Mouse (Mus musculus): ENCODE data around the gene Ctsz. TPM values are rescaled to one million over a fixed set of nuclear protein-coding genes. Genes with fewer than 3 reads are reported as not detected.
A peak's percentile ranks its signal among the peaks of the same experiment; 100 is the strongest.

Ctsz gene
- polyA plus RNA-seq, 1 experiment from 2014 or later = 116 TPM

DNA sequence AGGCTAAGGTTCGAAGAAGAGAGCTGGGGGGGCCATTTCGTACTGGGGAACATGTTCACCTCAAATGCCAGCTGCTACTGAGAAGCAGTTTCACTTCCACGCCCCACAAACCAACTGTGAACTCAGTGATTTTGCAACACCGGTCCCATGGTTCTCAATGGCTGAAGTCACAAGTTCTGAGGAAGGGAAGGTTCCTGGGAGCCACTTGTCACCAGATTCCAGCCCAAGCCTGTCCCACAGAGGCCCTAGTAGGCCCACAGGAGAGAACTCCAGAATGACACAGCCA, 1.2 kb downstream of the Ctsz start:
- peak overlapping the region; percentile 59; the same call in 1 of the 2 replicates for H3K4me3 ChIP-seq
- WGBS = 94% methylated on average over 4 of the region's 4 CpGs
- H3K27me3 ChIP-seq (ENCODE audit: low read depth, poor library complexity, severe bottlenecking) = no peaks in the 10 kb centered on the region

DNA sequence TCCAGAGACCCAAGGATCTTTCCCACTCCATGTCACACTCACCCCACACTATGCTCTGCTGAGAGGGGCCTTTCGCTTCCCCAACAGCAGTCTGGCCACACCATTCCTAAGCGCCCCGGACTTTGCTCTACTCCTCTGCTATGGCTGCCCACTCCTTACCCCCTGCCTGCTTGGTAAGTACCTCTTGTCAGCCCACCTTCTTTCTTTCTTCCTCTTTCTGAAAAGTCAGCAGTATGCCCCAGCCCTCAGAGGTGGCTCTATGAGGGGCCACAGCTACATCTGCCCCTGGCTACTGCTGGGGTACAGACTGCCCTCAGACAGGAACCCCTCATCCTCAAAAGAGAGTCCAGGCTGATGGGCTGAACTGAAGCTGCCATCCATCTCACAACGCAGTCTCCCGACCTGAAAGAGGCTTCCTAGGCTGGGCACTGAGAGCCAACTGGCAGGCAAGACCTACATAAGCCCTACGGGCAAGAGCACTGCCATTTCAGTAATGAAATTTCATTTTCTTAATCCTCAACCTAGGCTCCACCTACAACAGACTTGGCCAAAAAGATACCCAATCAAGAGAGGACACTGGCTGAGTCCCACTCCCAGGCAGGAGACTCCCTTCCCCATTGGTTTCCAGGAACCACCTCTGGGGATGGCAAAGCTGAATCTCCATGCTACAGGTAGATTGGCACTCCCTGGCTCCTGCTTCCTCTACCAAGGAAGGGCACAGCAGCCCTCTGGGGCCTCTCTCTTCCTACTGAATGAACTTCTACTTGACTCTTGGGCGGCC, 1.7 kb downstream of the Ctsz start:
- Histone ChIP-seq H3K27ac (replicated peaks) (no peak overlapping the region), H3K27me3 (ENCODE audit: low read depth, poor library complexity, severe bottlenecking) (no peaks in the 10 kb centered on the region), H3K4me3 (peak overlapping the region; percentile 59; the same call in 1 of the 2 replicates), H3K9me3 (replicated peaks) (no peaks in the 10 kb centered on the region), H3K36me3 (peaks cover 45% of the 10 kb centered on the region), H3K4me1 (peaks cover 38% of the 10 kb centered on the region)
- 96% methylated on average over 7 of the region's 7 CpGs for WGBS
- no peak for DNase-seq (ENCODE audit: low spot score)

More for the DNA sequence above, 1.2 kb downstream of the Ctsz start:
- Histone ChIP-seq H3K27ac (replicated peaks) (peak overlapping the region; percentile 85), H3K36me3 (peaks cover 41% of the 10 kb centered on the region), H3K4me1 (peaks cover 42% of the 10 kb centered on the region), H3K9me3 (replicated peaks) (no peaks in the 10 kb centered on the region)
- DNase-seq (ENCODE audit: low spot score) = no peak

DNA sequence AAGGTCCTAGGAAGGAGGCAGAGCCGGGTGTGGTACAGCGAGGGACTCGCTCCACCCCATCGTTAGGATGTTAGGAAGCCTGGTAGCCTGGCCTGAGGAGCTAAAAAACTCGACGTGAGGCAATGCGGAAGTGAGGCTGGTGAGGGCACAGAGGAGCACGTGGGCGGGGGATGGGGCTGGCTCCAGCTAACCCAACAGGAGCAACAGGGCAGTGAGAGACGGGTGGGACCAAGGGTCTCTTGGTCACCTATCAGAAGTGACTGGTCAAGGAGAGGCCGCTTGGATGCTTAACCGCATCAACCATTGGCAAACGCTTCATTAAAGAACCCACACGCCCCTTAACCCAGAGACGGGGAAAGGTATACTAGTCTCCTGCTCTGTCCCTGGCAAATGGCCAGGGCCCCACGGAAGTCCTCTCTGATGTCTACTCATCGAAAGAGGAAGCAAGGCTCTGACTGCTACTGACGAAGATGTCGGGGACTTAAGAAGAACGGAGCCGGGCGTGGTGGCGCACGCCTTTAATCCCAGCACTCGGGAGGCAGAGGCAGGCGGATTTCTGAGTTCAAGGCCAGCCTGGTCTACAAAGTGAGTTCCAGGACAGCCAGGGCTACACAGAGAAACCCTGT, 2.6 kb downstream of the Ctsz start:
- Histone ChIP-seq H3K4me1 (peaks cover 38% of the 10 kb centered on the region), H3K36me3 (peaks cover 52% of the 10 kb centered on the region), H3K27ac (replicated peaks) (no peak overlapping the region), H3K4me3 (no peak overlapping the region), H3K9me3 (replicated peaks) (no peaks in the 10 kb centered on the region), H3K27me3 (ENCODE audit: low read depth, poor library complexity, severe bottlenecking) (no peaks in the 10 kb centered on the region)
- no peak for DNase-seq (ENCODE audit: low spot score)
- WGBS = 90% methylated on average over 26 of the region's 26 CpGs

DNA sequence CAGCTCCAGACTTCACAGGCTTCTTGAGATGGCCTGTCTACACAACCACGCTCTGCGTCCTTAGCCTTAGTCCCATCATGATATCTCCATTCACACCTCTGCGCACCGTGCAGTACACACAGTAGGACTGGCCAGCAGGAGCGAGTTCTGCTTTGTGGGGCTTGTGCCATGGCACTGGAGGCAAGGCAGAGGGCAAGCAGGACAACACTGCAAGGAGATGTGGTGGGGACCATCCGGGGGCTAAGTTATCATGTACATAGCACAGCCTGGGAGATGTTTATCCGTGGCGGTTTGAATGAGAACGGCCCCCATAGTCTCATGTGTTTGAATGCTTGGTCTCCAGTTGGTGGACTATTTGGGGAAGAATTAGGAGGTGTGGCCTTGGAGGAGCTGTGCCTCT, 3.9 kb downstream of the Ctsz start:
- no peaks in the 10 kb centered on the region for H3K9me3 ChIP-seq (replicated peaks)
- DNase-seq (ENCODE audit: low spot score) = no peak
- WGBS = 96% methylated on average over 9 of the region's 9 CpGs
- peaks cover 36% of the 10 kb centered on the region for H3K4me1 ChIP-seq
- H3K27ac ChIP-seq (replicated peaks) = no peak overlapping the region
- H3K4me3 ChIP-seq = no peak overlapping the region
- H3K36me3 ChIP-seq = peaks cover 65% of the 10 kb centered on the region
- no peaks in the 10 kb centered on the region for H3K27me3 ChIP-seq (ENCODE audit: low read depth, poor library complexity, severe bottlenecking)

DNA sequence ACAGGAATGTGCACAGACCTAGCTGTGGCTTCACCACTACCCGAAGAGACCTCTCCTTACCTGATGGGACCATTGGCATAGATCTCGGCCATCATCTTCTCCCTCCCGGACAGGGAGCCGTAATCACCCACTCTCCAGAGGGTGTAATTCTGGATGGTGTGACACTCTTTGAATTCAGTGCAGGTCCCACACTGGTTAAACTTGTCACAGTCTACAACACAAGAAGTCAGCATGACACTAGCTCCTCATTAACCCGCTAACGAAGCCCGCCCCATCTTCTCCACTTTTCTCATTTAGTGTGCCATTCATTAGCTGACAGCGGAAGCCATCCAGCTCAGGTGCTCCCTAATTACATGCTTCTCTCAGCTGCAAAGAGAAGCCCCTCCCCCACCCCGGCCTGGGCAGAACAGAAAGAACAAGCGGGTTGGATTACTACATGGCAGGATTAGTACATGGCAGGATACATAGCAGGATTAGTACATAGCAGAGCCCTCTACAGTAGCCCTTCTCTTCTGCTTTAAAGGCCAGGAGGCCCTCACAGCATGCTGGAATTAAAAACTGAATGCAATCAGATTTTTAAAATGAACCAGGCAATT, 9.7 kb downstream of the Ctsz start:
- 88% methylated on average over 10 of the region's 10 CpGs for WGBS
- no peaks in the 10 kb centered on the region for H3K27me3 ChIP-seq (ENCODE audit: low read depth, poor library complexity, severe bottlenecking)
- no peak overlapping the region for H3K4me3 ChIP-seq
- H3K36me3 ChIP-seq = peaks cover 93% of the 10 kb centered on the region
- H3K9me3 ChIP-seq (replicated peaks) = no peaks in the 10 kb centered on the region
- H3K4me1 ChIP-seq = peaks cover 18% of the 10 kb centered on the region
- H3K27ac ChIP-seq (replicated peaks) = no peak overlapping the region
- no peak for DNase-seq (ENCODE audit: low spot score)

DNA sequence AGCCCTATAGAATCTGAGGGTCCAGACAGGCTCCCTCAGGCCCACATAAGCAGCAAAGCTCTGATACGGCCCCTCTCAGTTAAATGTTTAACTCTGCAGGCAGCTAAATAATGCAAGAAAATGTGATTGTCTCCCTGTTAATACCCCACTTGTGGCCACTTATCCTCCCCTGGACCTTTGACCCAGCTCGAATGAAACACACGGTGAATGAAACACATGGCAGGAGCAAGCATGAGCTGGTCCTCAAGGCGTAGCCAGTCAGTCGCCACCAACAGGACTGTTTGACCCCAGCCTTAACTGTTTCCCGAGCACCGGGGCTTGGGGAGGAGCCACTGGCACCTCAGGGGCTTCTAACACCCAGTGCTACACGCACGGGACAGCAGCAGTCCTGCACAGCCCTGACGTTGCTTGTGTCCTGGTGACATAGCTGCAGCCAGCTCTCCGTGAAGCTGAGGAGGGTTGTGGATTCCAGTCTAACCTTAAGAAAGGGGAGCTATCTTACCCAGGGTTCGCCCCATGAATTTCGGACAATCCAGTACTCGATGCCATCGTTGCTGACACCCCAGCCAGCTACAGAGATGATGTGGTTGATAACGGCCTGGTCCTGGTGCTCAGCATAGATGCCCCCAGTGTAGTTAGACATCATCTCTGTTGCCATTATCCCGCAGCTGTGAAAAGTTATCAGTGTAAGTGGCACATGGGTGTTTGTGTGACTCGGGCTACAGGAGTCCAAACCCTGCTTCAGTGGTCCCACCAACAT, 10.6 kb downstream of the Ctsz start:
- H3K4me1 ChIP-seq = peaks cover 15% of the 10 kb centered on the region
- H3K27me3 ChIP-seq (ENCODE audit: low read depth, poor library complexity, severe bottlenecking) = no peaks in the 10 kb centered on the region
- DNase-seq (ENCODE audit: low spot score) = no peak
- no peak overlapping the region for H3K27ac ChIP-seq (replicated peaks)
- H3K36me3 ChIP-seq = peaks cover 93% of the 10 kb centered on the region
- H3K4me3 ChIP-seq = no peak overlapping the region
- H3K9me3 ChIP-seq (replicated peaks) = no peaks in the 10 kb centered on the region
- WGBS = 81% methylated on average over 18 of the region's 18 CpGs

DNA sequence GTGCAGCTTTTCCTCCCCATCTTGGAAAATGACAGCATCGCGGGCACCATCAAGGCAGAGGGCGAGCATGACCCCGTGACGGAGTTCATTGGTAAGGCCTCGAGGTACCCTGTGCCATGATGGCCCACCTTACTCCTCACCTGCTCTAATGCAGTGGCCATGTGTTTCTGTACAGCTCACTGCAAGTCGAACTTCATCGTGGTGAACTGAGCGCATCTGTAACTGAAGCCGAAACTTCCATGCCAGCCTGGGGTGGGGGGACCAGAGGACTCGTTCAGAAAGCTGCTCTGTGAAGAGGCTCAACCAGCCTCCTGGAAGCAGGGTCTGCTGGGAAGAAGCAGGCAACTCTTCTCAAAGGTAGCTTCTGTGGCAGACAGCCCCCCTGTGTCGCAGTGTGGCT, 12.0 kb downstream of the Ctsz start:
- DNase-seq (ENCODE audit: low spot score) = no peak
- no peaks in the 10 kb centered on the region for H3K27me3 ChIP-seq (ENCODE audit: low read depth, poor library complexity, severe bottlenecking)
- no peak overlapping the region for H3K27ac ChIP-seq (replicated peaks)
- peaks cover 15% of the 10 kb centered on the region for H3K4me1 ChIP-seq
- 95% methylated on average over 12 of the region's 12 CpGs for WGBS
- peaks cover 96% of the 10 kb centered on the region for H3K36me3 ChIP-seq
- H3K4me3 ChIP-seq = no peak overlapping the region
- no peaks in the 10 kb centered on the region for H3K9me3 ChIP-seq (replicated peaks)

DNA sequence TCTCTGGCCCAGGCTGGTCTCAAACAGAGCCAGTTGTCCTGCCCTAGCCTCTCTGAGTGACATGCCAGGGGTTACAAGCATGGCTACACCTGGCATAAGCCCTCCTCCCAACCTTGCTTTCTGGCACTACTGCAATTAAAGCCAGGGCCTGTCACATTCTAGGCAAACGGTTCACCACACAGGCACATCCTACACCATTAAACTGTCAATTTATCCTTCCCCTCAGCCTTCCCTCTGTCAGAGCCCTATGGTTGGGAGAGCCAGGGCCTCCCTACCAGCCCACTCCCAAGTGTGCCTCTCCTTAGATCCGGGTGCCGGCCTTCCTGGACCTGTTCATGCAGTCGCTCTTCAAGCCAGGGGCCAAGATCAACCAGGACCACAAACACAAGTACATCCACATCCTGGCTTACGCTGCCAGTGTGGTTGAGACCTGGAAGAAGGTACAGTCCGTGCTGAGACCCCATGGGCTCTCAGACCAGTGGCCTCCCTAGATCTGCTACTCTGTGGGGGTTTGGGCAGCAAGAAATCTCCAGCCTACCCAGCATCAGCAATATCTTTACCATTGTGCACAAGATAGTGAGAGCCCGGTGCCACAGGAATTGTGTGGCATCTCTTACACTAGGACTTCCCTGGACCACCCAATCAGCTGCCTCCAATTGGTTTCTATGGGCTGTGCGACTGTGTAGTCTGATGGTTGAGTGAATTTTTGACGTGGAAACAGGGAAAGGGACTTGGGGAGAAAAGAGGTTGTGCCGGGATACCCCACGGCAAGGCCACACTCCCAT, 14.3 kb downstream of the Ctsz start:
- no peaks in the 10 kb centered on the region for H3K27me3 ChIP-seq (ENCODE audit: low read depth, poor library complexity, severe bottlenecking)
- no peak overlapping the region for H3K4me3 ChIP-seq
- H3K36me3 ChIP-seq = peaks cover 100% of the 10 kb centered on the region
- H3K27ac ChIP-seq (replicated peaks) = no peak overlapping the region
- WGBS = 93% methylated on average over 11 of the region's 11 CpGs
- DNase-seq (ENCODE audit: low spot score) = no peak
- H3K4me1 ChIP-seq = peaks cover 15% of the 10 kb centered on the region
- H3K9me3 ChIP-seq (replicated peaks) = no peaks in the 10 kb centered on the region

DNA sequence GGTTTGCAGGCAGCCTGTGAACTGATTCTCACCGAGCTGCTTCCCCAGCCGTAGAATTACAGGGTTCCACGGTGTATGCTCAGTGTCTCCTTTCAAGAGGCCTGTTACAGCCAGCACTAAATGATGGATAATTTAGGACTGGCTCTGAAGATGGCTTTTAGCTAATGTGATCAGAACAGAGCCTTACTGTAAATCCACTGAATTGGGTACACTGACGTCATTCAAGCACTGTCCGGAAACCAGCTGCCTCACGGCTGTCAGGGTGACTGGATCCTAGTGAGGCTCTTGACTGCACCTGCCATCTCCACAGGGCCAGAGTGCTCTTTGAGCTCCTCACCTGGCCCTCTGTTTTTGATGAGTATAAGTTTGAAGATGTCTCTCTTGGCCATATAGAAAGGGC, 17.7 kb downstream of the Ctsz start:
- peaks cover 78% of the 10 kb centered on the region for H3K36me3 ChIP-seq
- 93% methylated on average over 6 of the region's 6 CpGs for whole genome bisulfite sequencing

DNA sequence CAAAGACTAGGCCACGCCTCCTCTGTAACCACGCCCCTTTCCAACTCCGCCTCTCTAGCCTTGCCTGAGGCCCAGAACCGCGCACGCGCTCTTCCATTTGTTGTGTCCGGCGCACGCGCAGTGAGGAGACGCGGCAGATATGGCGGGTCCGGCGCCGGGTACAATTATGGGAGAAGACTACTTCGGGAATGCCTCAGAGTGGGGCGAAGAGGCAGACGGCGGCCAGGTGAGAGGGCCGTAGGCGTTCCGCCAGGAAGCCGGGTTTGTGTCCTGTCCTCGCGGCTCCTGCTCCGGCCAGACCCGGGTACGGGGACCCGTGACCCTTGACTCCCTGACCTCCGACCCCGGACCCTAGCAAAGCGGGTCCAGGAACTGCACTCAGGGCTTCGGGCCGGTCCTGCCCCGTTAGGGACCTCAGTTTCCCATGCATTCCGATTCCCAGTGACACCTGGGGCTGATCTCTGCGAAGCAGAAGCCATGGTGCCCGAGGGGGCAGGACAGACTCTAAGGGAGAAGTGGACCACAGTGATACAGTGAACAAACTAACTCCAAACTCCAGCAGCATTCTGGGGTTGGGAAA, 23.0 kb downstream of the Ctsz start, which contains the start of gene Nelfcd:
TSS of gene Nelfcd (plus strand) at position 74 of the 580 bp plus-strand sequence.
- H3K4me1 ChIP-seq = peaks cover 16% of the 10 kb centered on the region
- peak; percentile 96 for DNase-seq (ENCODE audit: low spot score)
- peak within 1 kb of the TSS; percentile 94 for H3K4me3 ChIP-seq
- H3K36me3 ChIP-seq = peaks cover 25% of the 10 kb centered on the region
- WGBS = under 1% methylated on average over 40 of the region's 40 CpGs
- H3K9me3 ChIP-seq (replicated peaks) = no peaks in the 10 kb centered on the region
- peak within 1 kb of the TSS; percentile 95 for H3K27ac ChIP-seq (replicated peaks)
- no peaks in the 10 kb centered on the region for H3K27me3 ChIP-seq (ENCODE audit: low read depth, poor library complexity, severe bottlenecking)

More for the DNA sequence above, 17.7 kb downstream of the Ctsz start:
- Histone ChIP-seq H3K4me3 (no peak overlapping the region), H3K27me3 (ENCODE audit: low read depth, poor library complexity, severe bottlenecking) (no peaks in the 10 kb centered on the region), H3K4me1 (peaks cover 13% of the 10 kb centered on the region), H3K27ac (replicated peaks) (no peak overlapping the region), H3K9me3 (replicated peaks) (no peaks in the 10 kb centered on the region)
- DNase-seq (ENCODE audit: low spot score) = no peak

DNA sequence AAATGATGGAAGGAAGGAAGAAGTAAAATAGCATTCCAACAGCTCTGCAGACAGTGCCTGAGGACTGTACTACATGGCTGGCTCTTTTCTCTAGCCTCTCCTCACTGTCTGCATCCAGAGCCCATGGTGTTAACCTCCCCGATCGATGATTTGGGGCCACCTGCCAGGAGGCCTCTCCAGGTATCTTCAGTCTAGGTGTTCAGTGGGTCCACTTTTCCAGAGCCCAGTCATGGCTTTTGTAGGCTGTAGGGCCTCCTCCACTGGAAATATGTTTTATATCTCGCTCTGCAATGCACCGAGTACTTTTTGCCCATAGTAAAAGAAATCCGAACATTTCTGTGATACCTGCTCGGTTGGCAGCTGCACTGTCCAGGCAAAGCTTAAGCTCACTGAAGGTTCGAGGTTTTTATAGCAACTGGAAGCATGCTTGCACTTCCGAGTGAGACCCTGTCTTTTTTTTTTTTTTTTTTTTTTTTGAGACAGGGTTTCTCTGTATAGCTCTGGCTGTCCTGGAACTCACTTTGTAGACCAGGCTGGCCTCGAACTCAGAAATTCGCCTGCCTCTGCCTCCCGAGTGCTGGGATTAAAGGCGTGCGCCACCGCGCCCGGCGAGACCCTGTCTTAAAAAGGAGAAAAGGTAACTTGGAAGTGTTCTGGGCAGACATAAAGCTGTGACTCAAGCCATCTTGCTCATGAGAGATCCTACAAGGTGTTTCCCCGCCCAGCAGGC, 23.7 kb downstream of the Ctsz start:
- DNase-seq (ENCODE audit: low spot score) = no peak
- Histone ChIP-seq H3K36me3 (peaks cover 18% of the 10 kb centered on the region), H3K27me3 (ENCODE audit: low read depth, poor library complexity, severe bottlenecking) (no peaks in the 10 kb centered on the region), H3K4me3 (peak overlapping the region; percentile 94), H3K27ac (replicated peaks) (peak overlapping the region; percentile 95), H3K9me3 (replicated peaks) (no peaks in the 10 kb centered on the region), H3K4me1 (peaks cover 16% of the 10 kb centered on the region)
- WGBS = 44% methylated on average over 18 of the region's 18 CpGs
